Mouse (Mus musculus): ENCODE measurements around the gene Gm13199. TPM values are rescaled to one million over a fixed set of nuclear protein-coding genes. Genes with fewer than 3 reads are reported as not detected.

Gene Gm13199
- 0.12 and 0.24 TPM in 2 replicates for polyA plus RNA-seq (2012)

DNA sequence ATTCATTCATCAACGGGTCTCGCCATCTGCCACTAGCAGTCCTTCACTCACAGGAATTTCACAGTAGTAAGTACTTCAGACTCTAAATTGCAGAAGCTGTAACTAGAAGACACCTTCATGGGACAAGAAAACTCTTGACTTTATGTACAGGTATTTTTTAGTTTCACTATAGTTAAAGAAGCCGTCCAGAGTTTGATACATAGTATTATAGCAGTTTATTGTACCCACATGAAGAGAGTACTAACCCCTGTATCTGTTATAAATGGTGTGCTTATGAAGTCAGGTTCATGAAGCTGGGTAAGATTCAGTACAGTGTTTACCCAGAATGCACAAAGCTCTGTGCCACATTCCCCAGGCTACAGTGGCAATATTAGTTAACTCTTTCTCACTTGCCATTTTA, at the start of gene Gm13199:
Gene Gm13199 (minus strand): TSS at position 101 of the 400 bp plus-strand sequence.

DNA sequence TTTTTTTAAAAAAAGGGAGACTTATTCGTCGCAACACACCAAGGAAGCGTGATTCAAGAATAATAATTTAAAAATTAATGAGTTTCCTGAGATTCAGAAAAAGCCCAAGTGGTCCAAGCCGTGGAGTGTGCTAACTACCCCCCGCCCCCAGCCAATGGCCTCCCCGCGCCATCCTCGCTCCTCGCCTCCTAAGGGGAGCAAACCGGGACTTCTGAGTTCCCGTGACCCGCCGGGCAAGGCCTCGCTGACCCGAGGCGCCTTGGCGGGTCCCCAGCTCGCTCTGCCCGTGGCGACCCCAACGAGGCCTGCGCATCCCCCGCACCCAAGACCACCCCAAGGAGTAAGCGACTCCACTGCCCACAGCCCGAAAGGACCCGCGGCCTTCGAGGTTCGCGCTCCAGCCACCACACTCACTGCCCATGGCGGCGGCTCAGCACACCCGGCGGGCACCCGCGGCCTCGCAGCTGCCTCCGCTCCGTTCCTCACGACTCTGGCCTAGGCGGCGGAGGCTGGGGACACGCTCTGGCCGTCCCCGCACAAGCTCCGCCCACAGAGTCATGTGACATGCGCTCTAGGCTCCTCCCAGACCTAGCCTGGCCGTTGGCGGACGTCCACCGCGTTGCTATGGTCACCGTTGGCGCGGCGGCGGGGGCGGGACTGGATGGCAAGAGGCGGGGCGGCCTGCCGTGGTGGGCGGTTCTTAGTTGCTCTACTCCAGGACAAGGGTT, 32.3 kb upstream of the Gm13199 start, which contains the start of gene Sec61a2:
Gene Sec61a2 (minus strand): TSS at position 590 of the 728 bp plus-strand sequence.

DNA sequence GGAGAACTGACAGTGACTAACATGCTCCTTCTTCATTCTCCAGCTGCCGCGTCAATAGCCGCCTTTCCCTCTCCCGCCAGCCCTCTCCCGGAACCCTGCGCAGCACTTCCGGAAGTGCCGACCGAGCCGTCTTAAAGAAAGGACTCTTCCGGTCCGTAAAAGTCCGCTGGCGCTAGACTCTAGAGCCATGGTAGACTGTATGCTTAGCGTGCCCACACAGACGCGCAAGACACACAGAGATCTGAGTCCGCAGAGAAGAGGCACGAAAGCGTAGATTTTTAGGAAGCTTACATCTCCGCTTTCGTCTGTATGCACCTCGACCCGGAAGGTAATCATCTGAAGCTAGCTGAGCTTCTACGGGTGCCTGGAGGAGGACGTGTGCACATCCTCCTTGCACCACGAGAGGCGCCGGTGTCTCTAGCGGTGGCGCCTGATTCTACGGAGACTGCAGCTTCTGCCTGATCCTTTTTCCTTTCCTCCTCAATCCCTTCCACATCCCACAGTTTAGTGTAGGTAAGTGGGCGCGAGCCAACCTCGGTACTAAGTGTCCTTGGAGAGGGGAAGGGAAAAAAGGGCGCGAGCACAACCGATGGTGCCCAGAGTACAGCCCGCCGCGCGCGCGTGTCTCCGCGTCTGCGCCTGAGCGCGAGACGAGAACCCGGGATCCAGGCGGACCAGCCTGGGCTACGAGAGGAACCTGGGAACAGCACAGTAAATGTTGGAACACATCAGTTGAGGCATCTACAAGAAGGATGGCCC, 17.7 kb downstream of the Gm13199 start, which contains the start of the genes Nudt5 and Cdc123:
Gene Nudt5 (plus strand): TSS at position 147 of the 759 bp plus-strand sequence.
Gene Cdc123 (minus strand): TSS at position 292 of the 759 bp plus-strand sequence.

Other genes starting within 250 kb of the Gm13199 start
- gene Camk1d, start 148.4 kb downstream of the Gm13199 start, polyA plus RNA-seq (2012), result 5.6 and 6.8 TPM in 2 replicates
- gene Nudt5, start 17.9 kb downstream of the Gm13199 start, polyA plus RNA-seq (2012), result 11.3 and 15.3 TPM in 2 replicates
- gene Cdc123, start 17.8 kb downstream of the Gm13199 start, polyA plus RNA-seq (2012), result 84.9 and 101 TPM in 2 replicates
- 1.4 and 1.9 TPM in 2 replicates for gene Sec61a2, start 32.5 kb upstream of the Gm13199 start, polyA plus RNA-seq (2012)
- gene Dhtkd1, start 79.9 kb upstream of the Gm13199 start, polyA plus RNA-seq (2012), result 0.23 TPM in 2 replicates
- 5.2 and 6.8 TPM in 2 replicates for gene Upf2, start 88.5 kb upstream of the Gm13199 start, polyA plus RNA-seq (2012)